Mouse (Mus musculus): ENCODE measurements around the gene Tcf7. TPM values are rescaled to one million over a fixed set of nuclear protein-coding genes. Genes with fewer than 3 reads are reported as not detected.

Gene Tcf7
- 10 to 100 TPM; 36.9 to 81.7 (median 55.2) TPM for total RNA-seq (2022)

- DNase-seq = no peak
These were observed at the start of gene Tcf7 for GRCm38 (mm10) chr11:52282774-52283595. Gene Tcf7 (minus strand): TSS chr11:52283014.

- DNase-seq = no peak
These were observed 44.5 kb upstream of the Tcf7 start for GRCm38 (mm10) chr11:52327313-52327712.

GRCm38 (mm10) chr11:52324442-52325367, 41.9 kb upstream of the Tcf7 start:
- DNase-seq = no peak

GRCm38 (mm10) chr11:52321540-52321939, 38.7 kb upstream of the Tcf7 start:
- no peak for DNase-seq

GRCm38 (mm10) chr11:52320529-52320928, 37.7 kb upstream of the Tcf7 start:
- DNase-seq = no peak

- DNase-seq = no peak
These were observed 36.9 kb upstream of the Tcf7 start for GRCm38 (mm10) chr11:52319664-52320063.

- DNase-seq = no peak
These were observed 35.6 kb upstream of the Tcf7 start for GRCm38 (mm10) chr11:52318445-52318844.

- no peak for DNase-seq
These were observed 31.4 kb upstream of the Tcf7 start for GRCm38 (mm10) chr11:52314102-52314793.

- no peak for DNase-seq
These were observed 27.9 kb upstream of the Tcf7 start for GRCm38 (mm10) chr11:52310709-52311108.

GRCm38 (mm10) chr11:52309487-52309886, 26.7 kb upstream of the Tcf7 start:
- DNase-seq = no peak

- peak; percentile 36 for DNase-seq
These were observed 23.6 kb upstream of the Tcf7 start for GRCm38 (mm10) chr11:52306431-52306830.

GRCm38 (mm10) chr11:52305266-52305665, 22.5 kb upstream of the Tcf7 start:
- DNase-seq = no peak

- DNase-seq = no peak
These were observed 19.9 kb upstream of the Tcf7 start for GRCm38 (mm10) chr11:52302668-52303067.

GRCm38 (mm10) chr11:52299687-52300086, 16.9 kb upstream of the Tcf7 start:
- no peak for DNase-seq

GRCm38 (mm10) chr11:52298955-52299354, 16.1 kb upstream of the Tcf7 start:
- no peak for DNase-seq

- peak; percentile 57 for DNase-seq
These were observed 14.5 kb upstream of the Tcf7 start for GRCm38 (mm10) chr11:52297352-52297751.

- no peak for DNase-seq
These were observed 11.3 kb upstream of the Tcf7 start for GRCm38 (mm10) chr11:52294103-52294502.

- DNase-seq = no peak
These were observed 10.1 kb upstream of the Tcf7 start for GRCm38 (mm10) chr11:52292894-52293293.

- DNase-seq = no peak
These were observed 9.5 kb upstream of the Tcf7 start for GRCm38 (mm10) chr11:52292346-52292745.

- no peak for DNase-seq
These were observed 4.1 kb upstream of the Tcf7 start for GRCm38 (mm10) chr11:52286958-52287305.

- no peak for DNase-seq
These were observed 3.6 kb upstream of the Tcf7 start for GRCm38 (mm10) chr11:52286301-52286957.
